Mouse (Mus musculus) ZHBTc4 (cell line): ENCODE data around the gene Psmd9.

Source experiments
- DNase-seq: peaks from one replicate; pipeline ENCODE4 v3.0.0-alpha.2; 2011; ENCODE audit warnings: low read depth, low spot score

Gene Psmd9

DNA sequence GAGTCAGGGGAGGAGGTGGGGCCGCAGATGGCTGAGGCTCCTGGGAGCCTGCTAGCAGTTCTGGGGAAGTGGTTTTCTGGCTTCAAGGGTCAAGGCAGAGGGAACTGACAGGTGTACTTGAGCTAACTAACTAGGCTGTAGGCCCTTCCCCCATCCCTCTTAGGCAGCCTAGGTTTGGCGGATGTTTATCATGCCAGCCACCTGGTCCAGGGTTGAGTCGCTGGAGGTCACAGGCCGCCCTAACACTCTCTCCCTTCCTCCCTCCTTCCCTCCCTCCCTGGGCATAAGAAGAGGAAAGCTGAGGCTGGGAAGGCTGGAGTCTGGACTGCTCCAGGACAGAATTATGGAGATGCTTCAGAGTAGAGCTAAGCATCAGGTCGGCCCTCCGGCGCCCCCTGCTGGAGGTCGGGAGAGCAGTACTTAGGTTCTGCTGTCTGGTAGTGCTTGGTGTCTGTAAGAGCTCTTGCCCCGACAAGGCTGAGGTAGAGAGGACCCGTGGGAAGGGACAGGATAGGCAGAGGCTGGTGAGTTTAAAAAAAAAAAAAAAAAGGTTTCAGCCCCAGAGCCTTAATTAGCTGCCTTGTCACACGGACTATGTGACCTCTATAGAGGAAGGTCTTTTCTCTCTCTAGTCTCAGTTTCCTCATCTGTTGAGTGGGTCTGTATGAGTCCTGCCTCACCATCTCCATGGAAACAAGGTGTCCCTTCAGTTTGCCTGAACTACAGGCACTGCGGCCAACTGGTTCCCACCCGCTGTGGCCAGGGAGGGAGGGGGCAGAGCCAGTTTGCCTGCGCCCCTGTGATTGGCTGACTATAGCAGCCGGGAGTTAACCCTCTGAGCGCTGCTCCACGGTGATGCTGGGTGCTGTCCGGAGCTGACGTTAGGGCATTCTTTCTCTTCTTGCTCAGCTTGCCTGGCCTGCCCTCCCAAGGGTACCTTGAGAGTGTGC is 19.5 kb upstream of the Psmd9 start:
- peak; percentile 95 for DNase-seq

DNA sequence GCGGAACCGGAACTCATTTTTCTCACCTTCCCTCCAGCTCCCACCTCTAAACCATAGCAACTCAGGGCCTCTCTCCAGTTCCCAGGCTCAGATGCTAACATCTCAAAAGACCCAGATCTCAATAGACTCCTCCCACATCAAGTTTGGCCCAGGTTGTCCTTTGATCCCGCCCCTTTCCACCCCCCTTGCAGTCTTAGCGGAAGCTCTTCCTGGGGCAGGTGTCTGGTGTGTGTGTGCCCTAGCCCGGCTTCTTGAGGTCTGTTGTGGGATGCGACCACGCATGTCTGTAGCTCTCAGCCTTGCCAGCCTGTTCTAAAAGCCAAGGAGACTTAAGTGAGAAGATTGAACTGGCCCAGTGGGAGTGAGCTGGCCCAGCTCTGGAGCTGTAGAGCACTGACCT is 18.6 kb upstream of the Psmd9 start:
- peak; percentile 79 for DNase-seq

DNA sequence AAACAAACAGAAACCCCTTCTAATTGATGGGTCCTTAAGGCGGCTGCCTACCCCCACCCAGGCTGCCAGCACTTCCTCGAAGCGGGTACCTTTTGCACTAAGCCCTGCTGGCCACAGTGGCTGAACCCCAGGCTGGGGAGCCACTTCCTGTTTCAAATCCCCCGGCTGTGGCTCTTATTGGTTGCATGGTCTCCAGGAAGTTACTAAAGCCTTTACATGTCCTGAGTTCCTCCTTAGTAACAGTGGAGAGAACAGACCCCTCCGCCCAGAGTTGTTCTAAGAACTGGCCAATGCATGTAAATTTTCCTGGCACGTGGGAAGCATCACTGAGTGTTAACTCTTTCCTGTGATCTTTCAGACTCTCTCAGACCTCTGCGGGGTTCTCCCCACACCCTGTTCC is 18.1 kb upstream of the Psmd9 start:
- peak; percentile 89 for DNase-seq

DNA sequence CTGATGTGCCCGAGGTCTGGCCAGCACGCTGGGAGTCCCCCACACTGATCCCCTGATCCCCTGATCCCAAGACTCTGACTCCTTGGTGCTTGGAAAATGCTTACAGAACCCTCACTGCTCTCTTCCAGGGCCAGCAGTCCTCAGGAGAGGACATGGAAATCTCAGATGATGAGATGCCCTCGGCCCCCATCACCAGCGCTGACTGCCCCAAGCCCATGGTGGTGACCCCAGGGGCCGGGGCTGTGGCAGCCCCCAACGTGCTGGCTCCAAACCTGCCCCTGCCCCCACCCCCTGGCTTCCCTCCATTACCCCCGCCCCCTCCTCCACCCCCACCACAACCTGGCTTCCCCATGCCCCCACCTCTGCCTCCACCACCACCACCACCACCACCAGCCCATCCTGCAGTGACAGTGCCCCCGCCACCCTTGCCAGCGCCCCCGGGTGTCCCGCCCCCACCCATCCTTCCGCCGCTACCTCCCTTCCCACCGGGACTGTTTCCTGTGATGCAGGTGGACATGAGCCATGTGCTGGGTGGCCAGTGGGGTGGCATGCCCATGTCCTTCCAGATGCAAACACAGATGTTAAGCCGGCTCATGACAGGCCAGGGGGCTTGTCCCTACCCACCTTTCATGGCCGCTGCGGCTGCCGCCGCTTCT is 17.4 kb upstream of the Psmd9 start:
- no peak for DNase-seq

DNA sequence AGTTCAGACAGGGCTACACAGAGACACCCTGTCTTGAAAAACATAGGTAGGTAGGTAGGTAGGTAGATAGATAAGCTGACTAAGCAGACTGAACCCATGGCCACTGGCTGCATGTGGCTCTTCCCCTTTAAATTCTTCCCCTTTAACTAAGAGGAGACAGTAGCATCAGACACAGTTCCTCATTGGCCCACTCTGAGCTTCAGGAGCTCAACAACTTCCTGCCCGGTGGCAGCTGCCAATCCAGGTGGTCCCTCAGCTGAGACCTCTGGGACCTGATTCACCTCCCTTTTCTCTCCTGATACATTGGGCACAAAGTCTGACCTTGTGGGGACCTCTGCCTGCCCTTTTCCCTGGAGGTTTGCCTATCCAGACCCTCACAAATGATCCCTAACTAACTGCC is 16.3 kb upstream of the Psmd9 start:
- DNase-seq, result no peak

DNA sequence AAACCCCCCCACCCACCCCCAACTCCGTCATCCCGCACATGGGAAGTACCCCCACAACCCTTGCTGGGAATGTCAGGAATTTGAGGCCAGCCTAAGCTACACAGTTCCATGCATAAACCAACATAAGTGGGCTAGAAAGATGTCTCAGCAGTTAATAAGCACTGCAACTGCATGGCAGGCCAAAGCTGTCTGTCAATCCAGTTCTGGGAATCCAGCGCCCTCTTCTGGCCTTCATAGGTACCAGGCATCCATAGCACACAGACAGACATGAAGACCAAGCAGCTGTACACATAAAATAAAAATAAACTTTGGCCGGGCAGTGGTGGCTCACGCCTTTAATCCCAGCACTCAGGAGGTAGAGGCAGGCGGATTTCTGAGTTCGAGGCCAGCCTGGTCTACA is 13.8 kb upstream of the Psmd9 start:
- peak; percentile 84 for DNase-seq

DNA sequence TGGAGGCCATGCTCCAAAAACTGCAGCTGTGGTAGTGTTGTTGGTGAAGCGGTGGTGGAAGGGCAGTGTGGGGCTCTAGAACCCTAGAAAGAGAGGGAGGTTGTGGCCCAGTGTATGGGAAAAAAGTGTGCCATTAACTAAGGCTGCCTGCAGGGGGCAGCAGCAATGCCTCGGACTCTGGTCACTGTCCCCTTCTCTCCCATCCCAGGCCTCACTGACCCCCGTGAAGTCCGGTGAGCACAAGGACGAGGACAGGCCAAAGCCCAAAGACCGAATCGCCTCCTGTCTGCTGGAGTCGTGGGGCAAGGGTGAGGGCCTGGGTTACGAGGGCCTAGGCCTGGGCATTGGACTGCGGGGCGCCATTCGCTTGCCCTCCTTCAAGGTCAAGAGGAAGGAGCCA is 12.4 kb upstream of the Psmd9 start:
- peak; percentile 48 for DNase-seq

DNA sequence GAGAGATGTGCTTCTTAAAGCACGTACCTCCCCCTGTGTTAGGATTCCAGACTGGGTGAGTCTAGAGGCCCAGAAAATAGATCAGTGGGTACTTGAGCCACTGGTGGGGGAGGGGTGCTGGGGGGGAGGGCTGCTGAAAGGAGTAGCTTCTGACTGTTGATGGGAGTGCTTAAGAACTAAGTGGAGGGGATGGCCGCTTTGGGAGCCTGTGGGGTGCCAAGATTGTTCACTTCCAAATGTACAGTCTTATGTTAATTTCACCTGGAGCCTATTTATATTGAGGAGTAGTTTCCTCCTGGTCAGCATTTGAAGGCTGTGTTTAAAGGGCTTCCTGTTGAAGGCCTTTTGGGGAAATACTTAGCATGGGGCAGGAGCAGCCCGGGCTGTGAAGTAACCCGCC is 11.2 kb upstream of the Psmd9 start:
- DNase-seq, result peak; percentile 99

DNA sequence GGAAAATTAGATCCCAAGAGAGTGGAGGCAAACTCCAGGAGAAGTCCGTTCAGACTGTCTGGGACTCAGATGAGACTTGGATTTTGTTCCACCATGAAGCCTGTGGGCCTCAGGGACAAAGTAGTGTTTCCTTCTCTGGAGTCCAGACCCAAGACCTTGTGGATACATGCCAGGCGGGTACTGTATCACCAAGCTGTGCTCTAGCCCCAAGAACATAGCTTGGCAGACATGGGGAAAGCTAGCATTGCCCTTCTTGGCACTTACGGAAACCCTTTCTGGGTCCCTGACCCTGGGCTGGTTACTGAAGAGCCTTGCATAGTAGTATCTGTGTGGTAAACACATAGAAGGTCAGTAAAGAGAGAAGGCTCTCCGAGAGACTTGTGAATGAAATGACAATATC is 9.8 kb upstream of the Psmd9 start:
- DNase-seq, result no peak

DNA sequence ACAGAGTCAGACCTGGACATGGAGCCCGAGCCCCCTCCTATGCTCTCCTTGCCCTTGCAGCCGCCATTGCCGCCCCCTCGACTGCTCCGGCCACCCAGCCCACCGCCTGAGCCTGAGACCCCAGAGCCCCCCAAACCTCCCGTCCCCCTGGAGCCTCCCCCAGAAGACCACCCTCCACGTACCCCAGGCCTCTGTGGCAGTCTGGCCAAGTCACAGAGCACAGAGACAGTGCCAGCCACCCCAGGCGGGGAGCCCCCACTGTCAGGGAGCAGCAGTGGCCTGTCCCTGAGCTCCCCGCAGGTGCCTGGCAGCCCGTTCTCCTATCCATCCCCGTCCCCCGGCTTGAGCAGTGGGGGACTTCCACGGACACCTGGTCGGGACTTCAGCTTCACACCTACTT is 9.3 kb upstream of the Psmd9 start:
- no peak for DNase-seq

DNA sequence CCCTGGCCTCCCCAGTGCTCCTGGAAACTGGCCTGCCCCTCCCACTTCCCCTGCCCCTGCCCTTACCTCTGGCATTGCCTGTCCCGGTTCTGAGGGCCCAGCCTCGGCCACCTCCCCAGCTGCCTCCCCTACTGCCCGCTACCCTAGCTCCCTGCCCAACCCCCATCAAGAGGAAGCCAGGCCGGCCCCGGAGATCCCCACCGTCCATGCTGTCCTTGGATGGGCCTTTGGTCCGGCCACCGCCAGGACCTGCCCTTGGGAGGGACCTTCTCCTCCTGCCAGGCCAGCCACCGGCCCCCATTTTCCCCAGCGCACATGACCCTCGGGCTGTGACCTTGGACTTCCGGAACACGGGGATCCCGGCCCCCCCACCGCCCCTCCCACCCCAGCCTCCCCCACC is 8.9 kb upstream of the Psmd9 start:
- no peak for DNase-seq

DNA sequence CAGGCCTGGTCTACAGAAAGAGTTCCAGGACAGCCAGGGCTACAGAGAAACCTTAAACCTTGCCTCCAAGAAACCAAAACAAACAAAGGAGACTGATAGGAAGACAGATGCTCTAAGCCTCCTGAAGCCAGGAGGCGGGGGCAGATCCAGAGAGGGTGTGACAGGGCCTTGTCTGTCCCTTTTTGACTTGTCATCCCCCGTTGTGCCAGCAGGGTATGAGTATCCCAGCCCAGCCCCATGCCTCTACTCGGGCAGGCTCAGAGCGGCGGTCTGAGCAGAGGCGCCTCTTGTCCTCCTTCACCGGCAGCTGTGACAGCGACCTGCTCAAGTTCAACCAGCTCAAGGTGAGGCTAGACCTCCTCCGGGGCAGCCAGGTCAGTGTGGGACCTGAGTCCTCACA is 6.3 kb upstream of the Psmd9 start:
- DNase-seq, result peak; percentile 84

DNA sequence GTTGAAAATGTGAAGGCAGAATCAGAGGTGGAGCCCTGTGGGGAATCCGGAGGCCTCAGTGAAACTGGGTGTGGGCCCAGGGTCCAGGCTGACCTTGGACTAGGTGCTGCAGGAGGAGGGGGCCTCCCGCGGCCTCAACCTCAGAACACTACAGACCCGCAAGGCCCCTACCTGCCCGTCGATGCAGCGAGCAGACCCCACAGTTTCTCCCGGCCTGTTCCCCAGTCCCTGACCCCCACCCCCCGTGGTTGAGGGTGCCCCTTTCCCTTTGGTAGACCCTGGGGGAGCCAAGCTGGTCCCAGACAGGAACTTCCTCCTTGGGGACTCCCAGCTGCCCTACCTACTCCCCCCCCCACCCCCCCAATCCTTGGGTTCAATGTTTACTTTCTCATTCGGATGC is 2.8 kb upstream of the Psmd9 start:
- no peak for DNase-seq

DNA sequence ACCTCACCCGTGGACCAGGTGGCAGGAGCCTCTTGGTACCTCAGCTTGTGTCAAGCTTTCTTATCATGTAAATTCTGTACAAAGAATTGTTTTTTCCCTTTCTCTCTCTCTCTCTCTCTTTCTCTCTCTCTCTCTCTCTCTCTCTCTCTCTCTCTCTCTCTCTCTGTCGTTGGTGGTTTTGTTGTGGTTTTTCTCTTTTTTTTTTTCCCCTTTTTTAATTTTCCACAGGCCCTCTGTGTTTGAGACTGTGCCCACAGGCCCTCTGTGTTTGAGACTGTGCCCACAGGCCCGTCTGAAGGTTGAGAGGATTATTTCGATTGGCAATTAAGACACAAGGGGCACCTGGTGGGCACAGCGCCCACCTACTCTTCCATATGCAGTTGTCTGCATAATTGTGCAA is 1.6 kb upstream of the Psmd9 start:
- DNase-seq, result no peak

DNA sequence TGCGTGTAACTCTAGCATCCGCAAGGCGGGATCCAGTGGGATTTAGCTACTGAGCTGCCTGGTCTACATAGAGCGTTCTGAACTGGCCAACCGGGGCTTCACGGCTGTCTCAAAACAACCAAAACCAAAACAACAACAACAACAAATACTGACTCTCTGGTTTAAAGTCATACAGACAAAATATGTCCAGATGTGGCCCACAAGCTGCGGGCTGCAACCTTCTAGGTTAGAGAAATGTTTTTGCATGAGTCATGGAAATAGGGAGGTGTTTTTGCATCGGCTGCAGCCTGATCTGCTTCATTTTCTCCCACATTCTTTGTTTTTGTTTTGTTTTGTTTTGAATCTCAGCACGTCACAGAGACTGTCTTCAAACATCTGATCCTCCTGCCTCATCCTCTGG is 1.2 kb downstream of the Psmd9 start:
- DNase-seq, result no peak

DNA sequence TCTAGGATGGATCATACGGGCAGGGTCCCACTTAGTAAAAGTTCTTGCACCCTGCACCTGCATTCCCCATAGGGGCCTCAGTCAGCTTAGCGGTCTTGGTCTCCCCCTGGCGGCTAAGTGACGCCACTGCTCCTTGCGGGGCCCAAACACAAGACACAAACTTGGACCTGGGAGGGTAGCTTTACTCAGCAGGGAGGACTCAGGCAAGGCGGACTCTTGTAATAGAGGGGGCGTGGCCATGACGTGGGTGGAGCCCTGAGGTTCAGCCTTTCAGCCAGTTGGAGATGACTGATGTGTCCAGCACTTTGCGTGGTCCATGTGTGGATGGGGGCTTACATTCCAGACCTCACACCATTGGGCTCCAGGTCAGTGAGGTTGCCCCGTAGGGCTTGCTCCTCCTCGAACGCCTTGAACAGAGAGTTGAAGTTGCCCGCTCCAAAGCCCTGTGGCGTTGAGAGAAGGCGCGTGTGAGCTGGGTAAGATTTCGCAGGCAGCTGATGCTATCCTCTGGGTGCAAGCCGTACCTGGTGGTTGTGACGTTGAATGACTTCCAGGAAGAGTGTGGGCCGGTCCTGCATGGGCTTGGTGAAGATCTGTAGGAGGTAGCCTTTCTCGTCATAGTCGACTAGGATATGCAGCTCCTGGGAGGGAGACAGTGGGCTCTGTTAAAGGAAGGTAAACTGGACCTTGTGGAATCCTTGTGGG is 2.6 kb downstream of the Psmd9 start:
- peak; percentile 95 for DNase-seq

DNA sequence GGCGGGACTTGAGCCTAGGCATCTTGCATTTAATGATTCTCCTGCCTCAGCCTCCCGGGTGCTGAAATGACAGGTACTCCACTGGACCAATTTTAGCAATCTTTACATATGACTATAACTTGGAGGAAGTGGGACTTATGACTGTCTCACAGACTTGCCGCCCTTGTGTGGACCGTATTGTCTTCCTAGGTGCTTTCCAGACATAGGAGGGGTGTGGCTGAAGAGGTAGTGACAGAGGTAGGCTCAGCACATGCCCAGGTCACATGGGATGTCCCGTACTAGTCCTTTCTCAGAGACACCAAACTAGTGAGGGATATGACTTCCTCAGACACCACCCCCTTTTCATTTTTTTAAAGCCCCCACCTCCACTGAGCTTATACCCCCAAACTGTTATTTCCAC is 9.6 kb downstream of the Psmd9 start:
- DNase-seq, result no peak

DNA sequence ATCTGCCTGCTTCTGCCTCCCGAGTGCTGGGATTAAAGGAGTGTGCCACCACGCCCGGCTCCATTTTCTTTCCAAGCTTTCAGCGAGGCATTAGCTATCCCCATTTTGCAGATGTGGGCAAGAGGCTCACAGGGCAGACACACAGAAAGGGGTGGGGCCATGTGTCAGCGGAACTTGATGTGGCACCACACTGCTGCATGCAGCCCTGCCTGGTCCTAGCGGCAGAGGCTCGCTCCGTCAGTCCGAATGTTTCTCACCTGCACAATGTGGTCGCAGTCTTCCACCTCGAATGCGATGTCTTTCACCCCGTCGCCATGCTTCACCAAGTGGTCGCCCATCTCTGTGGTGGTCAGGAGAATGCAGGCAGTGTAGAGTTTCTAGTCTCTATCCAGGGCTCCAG is 11.2 kb downstream of the Psmd9 start:
- no peak for DNase-seq

DNA sequence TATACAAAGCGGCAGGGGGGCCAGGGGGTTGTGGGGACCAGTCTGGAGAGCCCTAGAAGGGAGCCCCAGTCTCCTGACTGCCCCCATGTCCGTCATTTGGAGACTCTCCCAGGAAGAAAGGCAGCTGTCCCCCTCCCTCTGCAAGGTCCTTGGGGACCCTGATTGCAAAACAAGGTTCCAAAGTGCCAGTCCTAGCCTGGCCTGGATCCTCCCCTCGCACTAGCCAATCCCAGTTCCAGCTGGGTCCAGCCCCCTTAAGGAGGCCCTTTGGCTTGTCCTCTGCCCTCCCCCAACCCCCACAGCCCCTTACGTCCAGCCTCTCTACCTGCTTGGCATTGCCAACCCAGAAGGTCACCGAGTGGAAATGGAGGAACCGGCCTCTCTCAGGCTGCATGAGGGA is 12.3 kb downstream of the Psmd9 start:
- no peak for DNase-seq

DNA sequence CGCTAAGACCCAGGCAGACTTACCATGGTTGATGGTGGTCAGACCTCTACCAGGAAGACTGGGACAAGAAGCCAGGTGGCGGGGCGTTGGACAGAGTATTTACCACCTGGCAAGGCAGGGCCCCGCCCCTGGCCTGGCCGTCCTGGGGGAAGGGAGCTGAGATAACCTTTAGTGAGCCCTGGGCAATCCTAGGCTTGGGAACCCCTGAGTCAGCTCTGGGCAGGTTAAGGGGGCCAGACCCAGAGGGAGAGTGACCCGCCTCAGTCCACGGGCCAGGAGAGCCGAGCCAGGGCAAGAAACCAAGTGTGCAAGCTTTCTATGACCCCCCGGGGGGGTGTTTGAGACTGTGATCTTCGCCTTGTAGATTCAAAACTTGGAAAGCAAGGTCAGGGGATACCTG is 13.4 kb downstream of the Psmd9 start, which contains the start of gene Hpd:
Gene Hpd, minus strand, starts transcription at position 77 of the 400 bp plus-strand sequence.
- no peak for DNase-seq

DNA sequence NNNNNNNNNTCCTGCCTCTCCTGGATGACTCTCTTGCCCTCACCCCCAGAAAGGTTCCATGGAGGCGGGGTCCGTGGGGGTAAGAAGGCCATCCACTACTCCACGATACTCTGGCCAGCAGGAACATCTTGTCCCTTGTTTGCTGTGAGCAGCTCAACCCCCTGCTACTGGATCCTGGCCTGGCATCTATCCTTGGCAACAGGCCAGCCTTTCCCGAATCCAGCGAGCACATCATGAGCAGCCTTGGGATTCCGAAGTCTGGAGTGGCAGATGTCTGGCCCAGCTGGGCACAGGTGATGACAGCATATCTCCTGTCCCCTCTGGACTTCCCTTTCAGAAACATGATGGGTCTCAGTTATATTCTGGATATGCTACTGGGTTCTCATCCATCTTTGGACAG is 16.8 kb downstream of the Psmd9 start:
- no peak for DNase-seq

DNA sequence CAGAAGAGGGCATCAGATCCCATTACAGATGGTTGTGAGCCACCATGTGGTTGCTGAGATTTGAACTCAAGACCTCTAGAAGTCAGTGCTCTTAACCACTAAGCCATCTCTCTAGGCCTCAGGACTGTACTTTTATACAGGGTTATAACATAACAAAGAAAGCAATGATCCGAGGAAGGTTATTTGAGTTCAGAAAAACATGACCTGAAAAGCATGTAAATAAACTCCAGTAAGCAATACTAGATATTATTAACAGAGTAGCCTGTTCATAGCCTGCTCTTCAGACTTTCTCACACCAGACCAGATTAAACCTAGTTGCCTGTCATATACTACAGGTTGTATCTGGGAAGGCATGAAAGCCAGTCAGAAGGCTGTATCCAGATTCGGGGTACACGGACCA is 18.1 kb downstream of the Psmd9 start:
- DNase-seq, result no peak

DNA sequence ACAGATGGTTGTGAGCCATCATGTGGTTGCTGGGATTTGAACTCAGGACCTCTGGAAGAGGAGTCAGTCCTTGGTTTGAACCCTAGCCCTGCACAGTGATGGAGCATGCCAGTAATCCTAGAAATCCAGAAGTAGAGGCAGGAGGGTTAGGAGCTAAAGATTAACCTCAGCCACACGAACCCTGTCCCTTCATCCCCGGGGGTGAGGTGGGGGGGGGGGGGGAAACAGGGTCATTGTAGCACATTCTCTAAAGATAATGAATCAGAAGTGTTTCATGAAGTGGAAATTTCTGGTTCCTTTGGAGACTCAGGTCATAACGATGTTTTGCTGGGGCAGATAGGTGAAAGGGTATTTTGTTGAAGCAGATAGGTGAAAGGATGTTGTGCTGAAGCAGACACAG is 21.7 kb downstream of the Psmd9 start:
- DNase-seq, result no peak
